Mouse (Mus musculus) MN1 (cell line): ENCODE data around the gene Ccdc169.
"Not testable (repeated sequence)": the region's sequence is repeated elsewhere in the genome, so short reads cannot be mapped to it uniquely, and the experiment has no call there.

ENCODE experiments used
- DNase-seq: peaks from one replicate; pipeline ENCODE4 v3.0.0-alpha.2; 2016; ENCODE audit warnings: low spot score

The Ccdc169 gene

GRCm38 (mm10) chr3:55195581-55196327, 58.6 kb downstream of the Ccdc169 start:
- peak; percentile 44 for DNase-seq

DNA sequence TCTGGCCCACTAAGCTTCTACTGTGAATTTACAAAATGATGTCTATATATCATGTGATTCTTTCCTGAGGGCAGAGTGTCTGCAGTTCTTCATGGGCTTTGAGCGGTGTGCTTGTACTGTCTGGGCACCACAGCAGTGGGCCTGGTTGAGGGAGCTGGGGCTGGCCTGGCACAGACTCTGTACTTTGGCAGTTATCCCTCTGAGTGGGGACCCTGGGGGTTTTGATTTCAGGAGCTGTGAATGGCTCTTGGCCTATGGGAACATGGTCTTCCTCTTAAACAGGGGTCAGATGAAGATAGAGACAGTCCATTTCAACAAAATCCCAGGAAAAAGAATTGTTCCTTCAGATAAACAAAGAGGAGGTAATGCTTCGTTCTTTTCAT, 59.2 kb downstream of the Ccdc169 start:
- DNase-seq = no peak

GRCm38 (mm10) chr3:55203621-55204020, 66.5 kb downstream of the Ccdc169 start:
- not testable (repeated sequence) for DNase-seq

DNA sequence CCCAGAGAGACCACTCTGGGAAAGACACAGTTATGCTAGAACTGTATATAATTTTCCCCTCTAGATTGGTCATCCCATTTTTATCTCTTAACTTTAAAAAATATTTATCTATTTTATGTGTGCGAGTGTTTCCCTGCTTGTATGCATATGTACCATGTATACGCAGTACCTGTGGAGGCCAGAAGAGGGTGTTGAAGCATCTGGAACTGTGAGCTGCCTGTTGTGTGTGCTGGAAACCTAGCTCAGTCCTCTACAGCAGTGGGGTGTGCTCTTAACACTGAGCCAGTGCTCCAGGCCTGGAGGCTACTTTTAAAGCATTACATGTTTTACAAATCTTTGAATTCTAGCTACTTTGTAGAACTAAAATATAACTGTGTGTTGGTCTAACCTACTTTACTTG, 69.3 kb downstream of the Ccdc169 start:
- no peak for DNase-seq

GRCm38 (mm10) chr3:55207665-55208064, 70.5 kb downstream of the Ccdc169 start:
- DNase-seq = no peak

- no peak for DNase-seq
Measured at GRCm38 (mm10) chr3:55212254-55212653, 75.1 kb downstream of the Ccdc169 start.

DNA sequence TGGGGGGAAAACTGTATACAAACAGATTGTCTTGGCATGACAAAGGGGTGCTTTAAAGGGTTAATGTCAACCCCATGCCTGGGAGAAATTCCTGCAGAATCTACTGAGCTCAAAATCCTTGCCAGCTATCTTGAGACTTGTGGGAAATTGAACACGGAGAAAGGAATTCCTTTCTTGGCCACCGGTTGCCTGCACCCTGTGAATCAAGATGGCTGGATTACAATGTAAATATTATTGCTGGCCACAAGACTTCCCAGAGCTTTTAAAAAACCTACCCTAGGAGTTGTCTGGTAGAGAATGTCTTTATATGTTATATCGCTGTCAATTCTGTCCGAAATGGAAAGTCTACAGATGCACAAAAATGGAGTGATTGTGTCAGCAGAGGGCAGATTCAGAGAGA, 76.6 kb downstream of the Ccdc169 start:
- DNase-seq = no peak

DNA sequence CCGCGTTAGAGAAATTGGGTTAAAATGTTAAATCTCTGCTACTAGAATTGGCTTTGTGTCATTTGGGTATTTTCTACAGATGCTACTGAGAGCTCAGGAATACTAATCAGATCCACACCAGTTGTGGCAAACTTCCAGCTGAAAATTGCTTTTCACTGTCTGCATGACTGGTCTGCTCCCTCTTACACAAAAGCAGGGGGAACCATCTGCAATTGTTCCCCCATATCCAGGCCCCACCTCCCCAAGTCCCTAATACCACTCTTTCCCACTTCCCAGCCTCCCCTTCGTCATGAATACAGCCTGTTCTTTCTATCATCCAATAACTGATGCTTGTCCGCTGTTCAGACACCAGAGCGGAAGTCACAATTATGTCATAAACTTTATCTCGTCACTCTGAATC, 77.3 kb downstream of the Ccdc169 start:
- peak; percentile 34 for DNase-seq

DNA sequence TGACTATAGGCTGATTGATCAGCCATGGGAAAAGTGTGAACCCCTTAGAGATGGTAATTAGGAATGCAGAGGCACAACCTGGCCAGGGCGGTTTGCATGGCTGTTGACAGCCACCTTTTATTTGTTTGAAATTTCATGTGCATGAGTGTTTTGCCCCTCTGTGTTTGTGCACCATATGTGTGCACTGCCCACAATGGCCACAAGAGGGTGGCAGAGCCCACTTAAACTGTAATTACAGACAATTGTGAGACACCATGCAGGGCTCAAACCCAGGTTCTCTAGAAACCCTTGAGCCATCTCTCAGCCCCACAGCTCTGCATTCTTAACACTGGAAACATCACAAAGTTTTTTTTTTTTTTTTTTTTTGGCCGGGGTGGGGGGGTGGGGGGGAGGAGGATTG, 85.4 kb downstream of the Ccdc169 start:
- no peak for DNase-seq
